Mouse (Mus musculus): ENCODE data around the gene Pacsin1. TPM values are rescaled to one million over a fixed set of nuclear protein-coding genes. Genes with fewer than 3 reads are reported as not detected.

Gene Pacsin1
- total RNA-seq, 1 experiment from 2014 or later = not detected

GRCm38 (mm10) chr17:27656011-27656399 lies 696 bp downstream of the Pacsin1 start:
- peak in 1 of 2 experiments; percentile 34; a peak in 1 of 4 replicates for ATAC-seq (replicated peaks in 1 of 2; ENCODE audit: insufficient read depth in 1 of 2, low FRiP score in 2 of 2, low TSS enrichment in 1 of 2, low read depth in 1 of 2, poor library complexity in 2 of 2, severe bottlenecking in 2 of 2)

GRCm38 (mm10) chr17:27656414-27656813 lies 1.1 kb downstream of the Pacsin1 start:
- no peak for ATAC-seq (replicated peaks in 1 of 2; ENCODE audit: insufficient read depth in 1 of 2, low FRiP score in 2 of 2, low TSS enrichment in 1 of 2, low read depth in 1 of 2, poor library complexity in 2 of 2, severe bottlenecking in 2 of 2)

- no peak for ATAC-seq (replicated peaks in 1 of 2; ENCODE audit: insufficient read depth in 1 of 2, low FRiP score in 2 of 2, low TSS enrichment in 1 of 2, low read depth in 1 of 2, poor library complexity in 2 of 2, severe bottlenecking in 2 of 2)
Measured at GRCm38 (mm10) chr17:27657123-27657522, 1.8 kb downstream of the Pacsin1 start.

- no peak for ATAC-seq (replicated peaks in 1 of 2; ENCODE audit: insufficient read depth in 1 of 2, low FRiP score in 2 of 2, low TSS enrichment in 1 of 2, low read depth in 1 of 2, poor library complexity in 2 of 2, severe bottlenecking in 2 of 2)
Measured at GRCm38 (mm10) chr17:27658767-27659166, 3.5 kb downstream of the Pacsin1 start.

- no peak for ATAC-seq (replicated peaks in 1 of 2; ENCODE audit: insufficient read depth in 1 of 2, low FRiP score in 2 of 2, low TSS enrichment in 1 of 2, low read depth in 1 of 2, poor library complexity in 2 of 2, severe bottlenecking in 2 of 2)
Measured at GRCm38 (mm10) chr17:27671720-27672119, 16.4 kb downstream of the Pacsin1 start.

GRCm38 (mm10) chr17:27673945-27674344 lies 18.6 kb downstream of the Pacsin1 start:
- ATAC-seq (replicated peaks in 1 of 2; ENCODE audit: insufficient read depth in 1 of 2, low FRiP score in 2 of 2, low TSS enrichment in 1 of 2, low read depth in 1 of 2, poor library complexity in 2 of 2, severe bottlenecking in 2 of 2) = no peak

GRCm38 (mm10) chr17:27675453-27675852 lies 20.1 kb downstream of the Pacsin1 start:
- peak in 1 of 2 experiments; percentile 17; a peak in 1 of 4 replicates for ATAC-seq (replicated peaks in 1 of 2; ENCODE audit: insufficient read depth in 1 of 2, low FRiP score in 2 of 2, low TSS enrichment in 1 of 2, low read depth in 1 of 2, poor library complexity in 2 of 2, severe bottlenecking in 2 of 2)

- no peak for ATAC-seq (replicated peaks in 1 of 2; ENCODE audit: insufficient read depth in 1 of 2, low FRiP score in 2 of 2, low TSS enrichment in 1 of 2, low read depth in 1 of 2, poor library complexity in 2 of 2, severe bottlenecking in 2 of 2)
Measured at GRCm38 (mm10) chr17:27676270-27676669, 21.0 kb downstream of the Pacsin1 start.

GRCm38 (mm10) chr17:27677756-27678155 lies 22.4 kb downstream of the Pacsin1 start:
- no peak for ATAC-seq (replicated peaks in 1 of 2; ENCODE audit: insufficient read depth in 1 of 2, low FRiP score in 2 of 2, low TSS enrichment in 1 of 2, low read depth in 1 of 2, poor library complexity in 2 of 2, severe bottlenecking in 2 of 2)

GRCm38 (mm10) chr17:27678924-27679813 lies 23.9 kb downstream of the Pacsin1 start:
- ATAC-seq (replicated peaks in 1 of 2; ENCODE audit: insufficient read depth in 1 of 2, low FRiP score in 2 of 2, low TSS enrichment in 1 of 2, low read depth in 1 of 2, poor library complexity in 2 of 2, severe bottlenecking in 2 of 2) = no peak

GRCm38 (mm10) chr17:27684886-27685549 lies 29.7 kb downstream of the Pacsin1 start:
- peak in 1 of 2 experiments; percentile 50; a peak in 2 of 4 replicates for ATAC-seq (replicated peaks in 1 of 2; ENCODE audit: insufficient read depth in 1 of 2, low FRiP score in 2 of 2, low TSS enrichment in 1 of 2, low read depth in 1 of 2, poor library complexity in 2 of 2, severe bottlenecking in 2 of 2)

- no peak for ATAC-seq (replicated peaks in 1 of 2; ENCODE audit: insufficient read depth in 1 of 2, low FRiP score in 2 of 2, low TSS enrichment in 1 of 2, low read depth in 1 of 2, poor library complexity in 2 of 2, severe bottlenecking in 2 of 2)
Measured at GRCm38 (mm10) chr17:27685550-27685913, 30.2 kb downstream of the Pacsin1 start.

GRCm38 (mm10) chr17:27686395-27686794 lies 31.1 kb downstream of the Pacsin1 start:
- no peak; a peak in 1 of 4 replicates for ATAC-seq (replicated peaks in 1 of 2; ENCODE audit: insufficient read depth in 1 of 2, low FRiP score in 2 of 2, low TSS enrichment in 1 of 2, low read depth in 1 of 2, poor library complexity in 2 of 2, severe bottlenecking in 2 of 2)

GRCm38 (mm10) chr17:27690993-27691693 lies 35.8 kb downstream of the Pacsin1 start:
- no peak for ATAC-seq (replicated peaks in 1 of 2; ENCODE audit: insufficient read depth in 1 of 2, low FRiP score in 2 of 2, low TSS enrichment in 1 of 2, low read depth in 1 of 2, poor library complexity in 2 of 2, severe bottlenecking in 2 of 2)

GRCm38 (mm10) chr17:27699641-27700244 lies 44.4 kb downstream of the Pacsin1 start:
- ATAC-seq (replicated peaks in 1 of 2; ENCODE audit: insufficient read depth in 1 of 2, low FRiP score in 2 of 2, low TSS enrichment in 1 of 2, low read depth in 1 of 2, poor library complexity in 2 of 2, severe bottlenecking in 2 of 2) = no peak

GRCm38 (mm10) chr17:27700812-27701211 lies 45.5 kb downstream of the Pacsin1 start:
- no peak for ATAC-seq (replicated peaks in 1 of 2; ENCODE audit: insufficient read depth in 1 of 2, low FRiP score in 2 of 2, low TSS enrichment in 1 of 2, low read depth in 1 of 2, poor library complexity in 2 of 2, severe bottlenecking in 2 of 2)

GRCm38 (mm10) chr17:27701856-27702255 lies 46.5 kb downstream of the Pacsin1 start:
- 0 out of 4 replicates have a peak, but pooled peaks of 1 of the 2 experiments have one; percentile 18 for ATAC-seq (replicated peaks in 1 of 2; ENCODE audit: insufficient read depth in 1 of 2, low FRiP score in 2 of 2, low TSS enrichment in 1 of 2, low read depth in 1 of 2, poor library complexity in 2 of 2, severe bottlenecking in 2 of 2)
